Mouse (Mus musculus) adrenal gland, adult 2 months (tissue): ENCODE results near the gene Snrk. TPM values are rescaled to one million over a fixed set of nuclear protein-coding genes. Genes with fewer than 3 reads are reported as not detected.
"Not testable (repeated sequence)": the region's sequence is repeated elsewhere in the genome, so short reads cannot be mapped to it uniquely, and the experiment has no call there.

Source experiments
- DNase-seq: peaks from one replicate; pipeline ENCODE4 v3.0.0; 2021
- polyA plus RNA-seq: library from polyadenylated mRNA; depleted of rRNA; stranded (reverse); fragments of >200 nt; gene quantifications from 2 replicates; pipeline ENCODE4 v1.2.3, GENCODE M21; 2012
- total RNA-seq, 2 experiments: library from RNA; stranded (reverse); gene quantifications; 2 replicates each; pipeline ENCODE4 v1.2.3; 2021

The Snrk gene
- total and polyA plus RNA-seq, 3 experiments, result 115 to 230 (median 183) TPM

- DNase-seq, result no peak
These were observed 26.2 kb downstream of the Snrk start for GRCm38 (mm10) chr9:122143219-122143618.

- no peak for DNase-seq
These were observed 27.7 kb downstream of the Snrk start for GRCm38 (mm10) chr9:122144776-122145175.

GRCm38 (mm10) chr9:122145677-122146076, 28.6 kb downstream of the Snrk start:
- no peak for DNase-seq

DNA sequence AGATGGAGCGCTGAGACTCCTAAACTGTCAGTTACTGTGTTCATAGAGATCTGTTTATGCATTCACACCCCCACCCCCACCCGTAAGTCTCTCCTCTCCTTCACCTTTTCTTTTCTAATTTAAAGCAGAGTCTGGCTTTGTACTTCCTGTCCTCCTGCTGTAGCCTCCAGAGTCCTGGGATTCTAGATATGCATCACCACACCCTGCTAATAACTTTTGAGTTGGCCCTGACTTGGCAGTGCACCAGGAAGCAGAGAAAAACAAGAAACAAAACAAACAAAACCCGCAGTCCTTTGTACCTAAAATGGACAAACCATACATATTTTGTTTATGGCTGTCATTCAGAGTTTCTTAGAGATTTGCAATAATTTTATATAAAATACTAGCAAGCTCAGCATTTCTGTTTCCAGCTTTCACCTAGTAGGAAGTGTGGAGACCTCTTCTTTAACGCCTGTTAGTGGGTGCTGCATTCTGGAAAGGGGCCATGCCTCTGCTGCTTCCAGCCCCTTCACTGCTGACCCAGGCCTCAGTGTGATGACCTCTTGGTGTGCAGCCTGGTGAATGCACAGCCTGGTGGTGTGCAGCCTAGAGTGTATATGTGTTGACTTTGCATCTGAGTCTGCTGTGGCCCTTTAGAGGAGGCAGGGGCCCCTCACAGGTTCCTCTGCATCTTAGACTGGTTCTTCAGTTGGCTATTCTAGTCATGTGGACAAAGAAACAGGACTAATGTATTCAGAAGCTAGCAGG, 29.2 kb downstream of the Snrk start:
- DNase-seq, result no peak

DNA sequence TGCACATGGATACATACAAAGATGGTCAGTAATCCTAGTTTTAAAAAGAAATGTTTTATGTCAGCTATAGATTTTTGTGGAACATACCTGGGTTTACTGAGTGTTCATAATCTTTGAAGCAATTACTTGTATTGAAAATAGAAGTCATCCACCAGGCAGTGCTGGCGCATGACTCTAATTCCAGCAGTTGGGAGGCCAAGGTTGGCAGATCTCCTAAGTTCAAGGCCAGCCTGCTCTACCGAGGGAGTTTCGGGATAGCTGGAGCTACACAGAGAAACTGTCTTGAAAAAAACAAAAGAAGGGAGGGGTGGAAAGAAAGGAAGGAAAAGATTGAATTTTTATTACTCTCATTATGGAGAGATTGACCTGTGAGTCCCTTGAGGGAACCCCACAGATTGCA, 31.3 kb downstream of the Snrk start:
- DNase-seq, result peak; percentile 76

DNA sequence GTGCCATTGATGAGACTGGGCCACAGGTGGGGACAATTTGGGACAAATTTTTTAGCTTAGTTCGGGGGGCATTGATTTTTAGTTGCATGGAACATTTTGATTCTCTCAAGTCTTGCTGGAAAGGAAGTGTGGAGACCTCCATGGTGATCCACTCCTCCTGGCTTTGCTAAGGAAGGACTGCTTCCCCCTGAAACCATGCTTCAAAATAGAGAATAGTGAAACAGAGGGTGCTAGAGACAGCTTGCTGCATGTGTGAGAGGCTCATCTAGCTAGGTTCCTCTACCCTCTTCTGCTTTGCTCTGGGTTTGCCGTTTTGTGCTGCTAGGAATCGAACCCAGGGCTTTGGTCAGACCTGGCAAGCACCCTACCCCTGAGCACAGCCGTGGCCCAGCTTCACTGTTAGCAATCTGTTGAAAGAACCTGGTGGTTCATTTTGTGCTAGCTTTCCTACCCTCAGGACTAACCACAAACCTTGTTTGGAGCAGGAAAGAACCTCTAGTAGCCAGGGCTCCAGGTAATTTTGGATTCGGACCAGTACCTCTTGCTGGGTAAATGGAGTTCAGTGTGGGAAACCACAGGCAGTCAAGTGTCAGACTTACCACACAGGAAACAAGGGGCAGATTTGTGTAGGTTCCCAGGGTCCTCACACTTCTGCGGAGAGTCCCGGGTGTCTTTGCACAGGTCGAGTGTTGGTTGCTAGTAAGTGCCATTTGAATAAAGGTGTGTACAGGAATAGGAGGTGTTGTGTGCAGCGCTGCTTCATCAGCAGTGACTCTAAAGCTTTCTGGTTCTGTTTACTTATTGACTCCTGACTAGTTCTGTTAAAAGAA, 33.1 kb downstream of the Snrk start:
- no peak for DNase-seq

- no peak for DNase-seq
These were observed 35.0 kb downstream of the Snrk start for GRCm38 (mm10) chr9:122152063-122152462.

- DNase-seq, result no peak
These were observed 35.4 kb downstream of the Snrk start for GRCm38 (mm10) chr9:122152501-122152900.

- DNase-seq, result no peak
These were observed 36.4 kb downstream of the Snrk start for GRCm38 (mm10) chr9:122153436-122153835.

DNA sequence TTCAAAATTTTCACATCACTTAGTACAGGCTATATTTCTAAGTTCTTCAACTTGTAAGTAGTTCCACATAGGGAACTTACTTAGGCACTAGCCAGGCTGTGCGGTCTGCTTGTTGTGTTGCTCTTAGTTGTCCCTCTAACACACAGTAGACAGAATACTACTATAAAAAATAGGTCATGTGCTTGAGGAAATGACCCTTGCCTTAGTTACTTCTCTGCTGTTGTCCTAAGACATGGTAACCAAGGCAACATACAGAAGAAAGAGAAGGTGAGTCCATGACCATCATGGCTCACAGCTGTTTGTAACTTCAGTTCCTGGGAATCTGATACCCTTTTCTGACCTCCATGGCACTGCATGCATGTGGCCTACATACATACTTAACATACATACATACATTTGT, 38.1 kb downstream of the Snrk start:
- no peak for DNase-seq

DNA sequence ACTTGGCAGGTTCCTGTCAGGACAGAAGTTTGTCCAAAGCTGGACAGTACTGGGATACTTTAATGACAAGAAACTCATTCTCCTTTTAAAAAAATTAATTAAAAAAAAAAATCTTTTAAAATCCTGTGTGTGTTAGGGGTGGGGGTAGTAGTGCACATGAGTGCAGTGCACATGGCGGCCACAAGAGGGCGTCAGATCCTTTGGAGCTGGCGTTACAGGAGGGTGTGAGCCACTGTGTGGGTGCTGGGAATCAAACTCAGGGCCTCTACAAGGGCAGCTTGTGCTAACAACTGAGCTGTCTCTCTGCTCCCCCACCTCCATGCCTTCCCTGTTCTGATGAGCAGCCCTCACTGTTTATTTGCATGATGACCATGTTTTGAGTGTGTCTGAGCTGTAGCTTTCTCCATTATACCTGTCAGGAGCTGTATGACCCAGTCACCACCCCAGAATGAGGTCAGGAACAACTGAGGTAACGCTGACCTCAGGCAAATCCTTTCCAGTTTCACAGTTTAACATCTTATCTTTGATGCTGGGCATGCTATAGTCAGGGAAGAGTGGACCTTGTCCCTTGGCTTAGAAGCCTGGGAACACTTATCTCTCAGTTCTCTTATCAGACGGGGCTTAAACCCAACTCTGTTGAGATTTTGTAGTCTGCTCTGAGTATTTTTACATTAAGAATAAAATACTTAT, 39.5 kb downstream of the Snrk start:
- no peak for DNase-seq

DNA sequence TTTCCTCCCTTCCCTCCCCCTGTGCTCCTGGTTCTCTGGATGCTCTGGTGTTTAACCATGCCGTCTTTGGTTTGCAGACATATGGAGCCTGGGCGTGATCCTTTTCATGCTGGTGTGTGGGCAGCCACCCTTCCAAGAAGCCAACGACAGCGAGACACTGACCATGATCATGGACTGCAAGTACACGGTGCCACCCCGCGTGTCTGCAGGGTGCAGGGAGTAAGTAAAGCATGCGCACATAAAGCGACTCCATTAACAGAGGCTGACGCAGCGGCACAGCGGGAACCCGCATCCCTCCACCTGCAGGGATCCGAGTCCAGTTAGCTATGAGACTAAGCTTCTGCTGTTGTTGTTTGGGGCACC, 40.0 kb downstream of the Snrk start:
- no peak for DNase-seq

- no peak for DNase-seq
These were observed 47.5 kb downstream of the Snrk start for GRCm38 (mm10) chr9:122164535-122164934.

GRCm38 (mm10) chr9:122167719-122168118, 50.7 kb downstream of the Snrk start:
- DNase-seq, result not testable (repeated sequence)

GRCm38 (mm10) chr9:122169901-122170300, 52.8 kb downstream of the Snrk start:
- DNase-seq, result peak; percentile 41

- DNase-seq, result no peak
These were observed 55.6 kb downstream of the Snrk start for GRCm38 (mm10) chr9:122172612-122173186.

- DNase-seq, result no peak
These were observed 56.6 kb downstream of the Snrk start for GRCm38 (mm10) chr9:122173405-122174233.

DNA sequence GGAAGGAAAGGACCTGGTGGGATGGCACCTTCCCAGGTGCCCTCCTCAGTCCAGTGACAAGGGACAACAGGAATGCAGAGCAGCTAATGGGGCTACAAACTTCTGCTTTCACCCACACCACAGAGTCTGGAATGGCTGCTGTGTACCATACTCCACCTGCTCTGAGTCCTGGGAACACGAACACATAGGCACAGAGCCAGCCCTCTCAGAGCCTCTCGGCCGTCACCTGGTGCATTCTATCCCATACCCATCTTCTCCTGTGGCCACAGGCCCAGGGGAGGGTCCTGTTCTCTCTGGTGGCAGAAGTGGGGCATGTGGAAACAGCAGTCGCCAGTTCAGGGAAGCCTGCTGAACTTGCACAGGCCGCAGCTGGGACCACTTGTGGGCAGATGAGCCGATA, 57.7 kb downstream of the Snrk start:
- DNase-seq, result no peak

- DNase-seq, result peak; percentile 70
These were observed 60.5 kb downstream of the Snrk start for GRCm38 (mm10) chr9:122177256-122178220.

DNA sequence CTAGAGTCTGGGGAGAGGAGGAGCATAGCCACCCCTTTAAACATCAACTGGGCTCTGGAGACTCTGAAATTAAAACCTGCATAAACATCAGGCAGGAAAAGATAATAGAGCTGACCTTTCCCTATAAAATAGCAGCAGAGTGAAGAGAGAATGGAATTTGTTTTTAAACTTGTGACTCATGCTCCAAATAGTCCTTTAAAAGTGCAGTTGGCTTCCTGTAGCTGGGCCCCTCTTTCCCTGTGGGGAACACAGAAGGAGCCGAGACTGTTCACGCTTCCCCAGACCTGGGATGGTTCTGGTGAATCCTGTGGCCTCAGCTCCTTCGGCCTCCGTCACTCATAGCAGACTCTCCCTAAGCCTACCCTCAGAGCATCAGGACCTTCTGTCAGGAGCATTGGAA, 61.4 kb downstream of the Snrk start:
- DNase-seq, result no peak
